Mouse (Mus musculus): Measurements from ENCODE around the gene Insl5. TPM values are rescaled to one million over a fixed set of nuclear protein-coding genes. Genes with fewer than 3 reads are reported as not detected.

The Insl5 gene
- polyA plus RNA-seq, 1 experiment from 2014 or later = 0.81 TPM

- no peaks in the 10 kb centered on the region for H3K27me3 ChIP-seq (ENCODE audit: control insufficient read depth, insufficient read depth, low read length)
- ATAC-seq (replicated peaks; ENCODE audit: extremely low read depth, insufficient read depth, low FRiP score) = no peak
- no peak overlapping the region for H3K9ac ChIP-seq (ENCODE audit: low read length)
- H3K9me3 ChIP-seq (replicated peaks; ENCODE audit: control insufficient read depth, low read length) = no peaks in the 10 kb centered on the region
- no peaks in the 10 kb centered on the region for H3K4me1 ChIP-seq (ENCODE audit: control insufficient read depth, insufficient read depth, low read length)
- no peaks in the 10 kb centered on the region for H3K36me3 ChIP-seq (ENCODE audit: control insufficient read depth, insufficient read depth)
- H3K4me3 ChIP-seq (ENCODE audit: low read length) = no peak overlapping the region
- WGBS = 0% methylated on average over 2 of the region's 2 CpGs
- no peak overlapping the region for H3K27ac ChIP-seq (ENCODE audit: low read length)
- H3K4me2 ChIP-seq (ENCODE audit: low read depth, low read length) = no peak overlapping the region
Measured at GRCm38 (mm10) chr4:102986917-102987316, 39.7 kb downstream of the Insl5 start.

- Histone ChIP-seq H3K4me1 (ENCODE audit: control insufficient read depth, insufficient read depth, low read length) (no peaks in the 10 kb centered on the region), H3K9me3 (replicated peaks; ENCODE audit: control insufficient read depth, low read length) (peaks cover 1% of the 10 kb centered on the region), H3K27ac (ENCODE audit: low read length) (no peak overlapping the region), H3K36me3 (ENCODE audit: control insufficient read depth, insufficient read depth) (no peaks in the 10 kb centered on the region), H3K4me3 (ENCODE audit: low read length) (no peak overlapping the region), H3K4me2 (ENCODE audit: low read depth, low read length) (no peak overlapping the region), H3K9ac (ENCODE audit: low read length) (no peak overlapping the region), H3K27me3 (ENCODE audit: control insufficient read depth, insufficient read depth, low read length) (no peaks in the 10 kb centered on the region)
- ATAC-seq (replicated peaks; ENCODE audit: extremely low read depth, insufficient read depth, low FRiP score) = no peak
- WGBS = 60% methylated on average over 7 of the region's 7 CpGs
Measured at GRCm38 (mm10) chr4:102986173-102986572, 40.5 kb downstream of the Insl5 start.

- 77% methylated on average over 8 of the region's 8 CpGs for WGBS
- H3K4me3 ChIP-seq (ENCODE audit: low read length) = no peak overlapping the region
- H3K27me3 ChIP-seq (ENCODE audit: control insufficient read depth, insufficient read depth, low read length) = peaks cover 10% of the 10 kb centered on the region; the same call in 1 of the 2 replicates
- peaks cover 4% of the 10 kb centered on the region for H3K4me1 ChIP-seq (ENCODE audit: control insufficient read depth, insufficient read depth, low read length)
- peaks cover 4% of the 10 kb centered on the region for H3K9me3 ChIP-seq (replicated peaks; ENCODE audit: control insufficient read depth, low read length)
- H3K27ac ChIP-seq (ENCODE audit: low read length) = no peak overlapping the region
- H3K9ac ChIP-seq (ENCODE audit: low read length) = no peak overlapping the region
- no peak for ATAC-seq (replicated peaks; ENCODE audit: extremely low read depth, insufficient read depth, low FRiP score)
- no peaks in the 10 kb centered on the region for H3K36me3 ChIP-seq (ENCODE audit: control insufficient read depth, insufficient read depth)
- H3K4me2 ChIP-seq (ENCODE audit: low read depth, low read length) = no peak overlapping the region
Measured at GRCm38 (mm10) chr4:102981709-102982108, 44.9 kb downstream of the Insl5 start.

- Histone ChIP-seq H3K36me3 (ENCODE audit: control insufficient read depth, insufficient read depth) (no peaks in the 10 kb centered on the region), H3K4me2 (ENCODE audit: low read depth, low read length) (peak overlapping the region; percentile 61), H3K4me1 (ENCODE audit: control insufficient read depth, insufficient read depth, low read length) (peaks cover 4% of the 10 kb centered on the region), H3K27ac (ENCODE audit: low read length) (no peak overlapping the region), H3K9ac (ENCODE audit: low read length) (no peak overlapping the region), H3K4me3 (ENCODE audit: low read length) (peak overlapping the region; percentile 47), H3K27me3 (ENCODE audit: control insufficient read depth, insufficient read depth, low read length) (peaks cover 12% of the 10 kb centered on the region), H3K9me3 (replicated peaks; ENCODE audit: control insufficient read depth, low read length) (peaks cover 4% of the 10 kb centered on the region)
- 36% methylated on average over 5 of the region's 5 CpGs for WGBS
- no peak for ATAC-seq (replicated peaks; ENCODE audit: extremely low read depth, insufficient read depth, low FRiP score)
Measured at GRCm38 (mm10) chr4:102979385-102979784, 47.3 kb downstream of the Insl5 start.

GRCm38 (mm10) chr4:102978440-102978839 lies 48.2 kb downstream of the Insl5 start, which contains the start of gene Tctex1d1:
Gene Tctex1d1 (plus strand): TSS chr4:102978606.
- Histone ChIP-seq H3K4me1 (ENCODE audit: control insufficient read depth, insufficient read depth, low read length) (peaks cover 4% of the 10 kb centered on the region), H3K27ac (ENCODE audit: low read length) (no peak within 1 kb of the TSS), H3K9me3 (replicated peaks; ENCODE audit: control insufficient read depth, low read length) (peaks cover 4% of the 10 kb centered on the region), H3K4me3 (ENCODE audit: low read length) (peak within 1 kb of the TSS; percentile 47), H3K36me3 (ENCODE audit: control insufficient read depth, insufficient read depth) (no peaks in the 10 kb centered on the region), H3K4me2 (ENCODE audit: low read depth, low read length) (peak within 1 kb of the TSS; percentile 61), H3K27me3 (ENCODE audit: control insufficient read depth, insufficient read depth, low read length) (peaks cover 12% of the 10 kb centered on the region), H3K9ac (ENCODE audit: low read length) (peak within 1 kb of the TSS; percentile 16; the same call in 1 of the 2 replicates)
- ATAC-seq (replicated peaks; ENCODE audit: extremely low read depth, insufficient read depth, low FRiP score) = 0 out of 2 replicates have a peak, but pooled peaks have one; percentile 28
- under 1% methylated on average over 13 of the region's 13 CpGs for WGBS

- Histone ChIP-seq H3K27me3 (ENCODE audit: control insufficient read depth, insufficient read depth, low read length) (peaks cover 12% of the 10 kb centered on the region), H3K4me1 (ENCODE audit: control insufficient read depth, insufficient read depth, low read length) (peaks cover 4% of the 10 kb centered on the region), H3K9ac (ENCODE audit: low read length) (no peak overlapping the region), H3K4me2 (ENCODE audit: low read depth, low read length) (peak overlapping the region; percentile 61), H3K36me3 (ENCODE audit: control insufficient read depth, insufficient read depth) (no peaks in the 10 kb centered on the region), H3K27ac (ENCODE audit: low read length) (no peak overlapping the region), H3K4me3 (ENCODE audit: low read length) (peak overlapping the region; percentile 16), H3K9me3 (replicated peaks; ENCODE audit: control insufficient read depth, low read length) (peaks cover 4% of the 10 kb centered on the region)
- WGBS = 14% methylated on average over 16 of the region's 16 CpGs
- no peak for ATAC-seq (replicated peaks; ENCODE audit: extremely low read depth, insufficient read depth, low FRiP score)
Measured at GRCm38 (mm10) chr4:102977778-102978321, 48.8 kb downstream of the Insl5 start.

GRCm38 (mm10) chr4:102976290-102977275 lies 50.1 kb downstream of the Insl5 start:
- Histone ChIP-seq H3K9ac (ENCODE audit: low read length) (no peak overlapping the region), H3K9me3 (replicated peaks; ENCODE audit: control insufficient read depth, low read length) (peaks cover 4% of the 10 kb centered on the region)

GRCm38 (mm10) chr4:102974172-102974571 lies 52.5 kb downstream of the Insl5 start:
- H3K4me2 ChIP-seq (ENCODE audit: low read depth, low read length) = no peak overlapping the region
- H3K9ac ChIP-seq (ENCODE audit: low read length) = no peak overlapping the region
- H3K4me3 ChIP-seq (ENCODE audit: low read length) = no peak overlapping the region
- no peaks in the 10 kb centered on the region for H3K36me3 ChIP-seq (ENCODE audit: control insufficient read depth, insufficient read depth)
- ATAC-seq (replicated peaks; ENCODE audit: extremely low read depth, insufficient read depth, low FRiP score) = no peak
- peaks cover 7% of the 10 kb centered on the region for H3K27me3 ChIP-seq (ENCODE audit: control insufficient read depth, insufficient read depth, low read length)
- 61% methylated on average over 5 of the region's 5 CpGs for whole genome bisulfite sequencing
- H3K4me1 ChIP-seq (ENCODE audit: control insufficient read depth, insufficient read depth, low read length) = peaks cover 4% of the 10 kb centered on the region
- no peaks in the 10 kb centered on the region for H3K9me3 ChIP-seq (replicated peaks; ENCODE audit: control insufficient read depth, low read length)
- no peak overlapping the region for H3K27ac ChIP-seq (ENCODE audit: low read length)

More at GRCm38 (mm10) chr4:102976290-102977275, 50.1 kb downstream of the Insl5 start:
- no peak overlapping the region for H3K27ac ChIP-seq (ENCODE audit: low read length)
- H3K36me3 ChIP-seq (ENCODE audit: control insufficient read depth, insufficient read depth) = no peaks in the 10 kb centered on the region
- peaks cover 4% of the 10 kb centered on the region for H3K4me1 ChIP-seq (ENCODE audit: control insufficient read depth, insufficient read depth, low read length)
- H3K4me2 ChIP-seq (ENCODE audit: low read depth, low read length) = no peak overlapping the region
- H3K4me3 ChIP-seq (ENCODE audit: low read length) = no peak overlapping the region
- 61% methylated on average over 12 of the region's 12 CpGs for WGBS
- peaks cover 12% of the 10 kb centered on the region for H3K27me3 ChIP-seq (ENCODE audit: control insufficient read depth, insufficient read depth, low read length)
- ATAC-seq (replicated peaks; ENCODE audit: extremely low read depth, insufficient read depth, low FRiP score) = no peak

- Histone ChIP-seq H3K36me3 (ENCODE audit: control insufficient read depth, insufficient read depth) (no peaks in the 10 kb centered on the region), H3K9ac (ENCODE audit: low read length) (no peak overlapping the region), H3K4me3 (ENCODE audit: low read length) (no peak overlapping the region), H3K4me1 (ENCODE audit: control insufficient read depth, insufficient read depth, low read length) (no peaks in the 10 kb centered on the region), H3K9me3 (replicated peaks; ENCODE audit: control insufficient read depth, low read length) (no peaks in the 10 kb centered on the region), H3K27ac (ENCODE audit: low read length) (no peak overlapping the region), H3K27me3 (ENCODE audit: control insufficient read depth, insufficient read depth, low read length) (peaks cover 5% of the 10 kb centered on the region), H3K4me2 (ENCODE audit: low read depth, low read length) (no peak overlapping the region)
- WGBS = 70% methylated on average over 3 of the region's 3 CpGs
- no peak for ATAC-seq (replicated peaks; ENCODE audit: extremely low read depth, insufficient read depth, low FRiP score)
Measured at GRCm38 (mm10) chr4:102972071-102972470, 54.6 kb downstream of the Insl5 start.

Data from heart, embryonic 16.5 days (tissue).